Comparison of ENCODE assay signal across 12 mouse cellular contexts in the genomic region with DNA sequence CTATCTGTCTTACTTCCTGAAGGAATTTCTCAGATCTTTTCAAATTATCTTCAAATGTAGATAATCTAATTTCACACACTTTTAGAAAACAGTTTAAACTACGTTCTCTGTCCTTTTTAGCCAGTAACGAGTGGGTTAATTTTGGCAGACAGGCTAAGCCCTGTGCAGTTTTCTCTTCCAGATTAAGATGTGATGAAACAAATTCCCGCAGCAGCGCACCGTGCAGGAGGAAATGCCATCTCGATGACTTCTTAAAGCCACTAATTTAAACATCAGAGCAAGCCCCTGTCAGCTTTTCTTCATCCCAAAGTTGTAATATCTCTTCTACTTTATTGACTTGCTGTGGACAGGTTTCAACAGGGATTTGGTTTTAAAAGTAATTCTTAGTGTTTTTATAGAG.
"Had no signal": no experiment of that assay in that cellular context is flagged by ENCODE, and none has a peak within 500 bp of the region (broad histone marks: within the 10 kb centered on the region; RNA-seq: fewer than 3 reads in every experiment).

No protein-coding gene starts in this region.

- H3K4me2 ChIP-seq: liver, embryonic 13.5 days; midbrain, embryonic 11.5 days had no signal

- H3K4me3 ChIP-seq: left cerebral cortex, adult 2 months; liver, embryonic 13.5 days had no signal

- H3K9ac ChIP-seq: liver, embryonic 13.5 days; liver, postnatal 0 days had no signal

- H3K4me1 ChIP-seq: liver, embryonic 13.5 days had no signal

- ATAC-seq: liver, postnatal 0 days; lung, postnatal 0 days; midbrain, embryonic 16.5 days had no signal

- H3K9me3 ChIP-seq: liver, embryonic 13.5 days had no signal

- H3K27ac ChIP-seq: left cerebral cortex, adult 2 months; liver, embryonic 13.5 days had no signal

- H3K27me3 ChIP-seq: liver, embryonic 13.5 days had no signal

- H3K36me3 ChIP-seq: liver, embryonic 13.5 days had no signal

- DNase-seq: kidney, adult 8-10 months; kidney, postnatal 25 days; liver; liver, embryonic 13.5 days; liver, postnatal 0 days; lung, postnatal 4 days; right cerebral cortex, postnatal 25 days; thymus, postnatal 4 days had no signal
